Mouse (Mus musculus) olfactory bulb, adult 2 months (tissue): Measurements from ENCODE around the gene Mdga2.

ENCODE experiments used
- CTCF ChIP-seq: fragments of 200-500 bp; IDR thresholded peaks from 2 replicates; pipeline ENCODE4 v1.5.1; 2012; ENCODE audit warnings: low read depth, mild to moderate bottlenecking, low read length, moderate library complexity; ENCODE audit not compliant: insufficient read depth
- POLR2A ChIP-seq: fragments of 200-500 bp; IDR thresholded peaks from 2 replicates; pipeline ENCODE4 v1.6.1; 2012; ENCODE audit warnings: mild to moderate bottlenecking, low read depth, low read length, moderate library complexity; ENCODE audit not compliant: insufficient read depth

DNA sequence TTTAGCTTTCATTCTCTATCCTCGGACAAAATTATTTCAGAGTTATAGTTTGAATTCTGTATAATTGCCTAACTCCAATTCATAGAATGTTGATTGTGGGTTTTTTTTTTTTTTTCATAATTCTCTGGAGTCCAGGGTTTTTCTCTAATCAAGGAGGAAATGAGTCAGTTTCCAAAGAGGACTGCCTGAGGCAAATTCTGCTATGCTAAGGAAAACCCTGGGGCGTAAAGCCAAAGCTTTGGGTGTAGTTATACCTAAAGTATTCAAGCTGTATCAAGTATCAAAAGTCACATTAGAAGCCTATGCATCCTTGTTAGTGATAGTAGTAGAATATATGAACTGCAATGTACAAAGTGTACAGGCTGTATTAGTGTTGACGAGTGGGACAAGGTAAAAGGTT, 519.6 kb downstream of the Mdga2 start:
- no peak for TF ChIP-seq POLR2A
- TF ChIP-seq CTCF = no peak
